In the genomic region with DNA sequence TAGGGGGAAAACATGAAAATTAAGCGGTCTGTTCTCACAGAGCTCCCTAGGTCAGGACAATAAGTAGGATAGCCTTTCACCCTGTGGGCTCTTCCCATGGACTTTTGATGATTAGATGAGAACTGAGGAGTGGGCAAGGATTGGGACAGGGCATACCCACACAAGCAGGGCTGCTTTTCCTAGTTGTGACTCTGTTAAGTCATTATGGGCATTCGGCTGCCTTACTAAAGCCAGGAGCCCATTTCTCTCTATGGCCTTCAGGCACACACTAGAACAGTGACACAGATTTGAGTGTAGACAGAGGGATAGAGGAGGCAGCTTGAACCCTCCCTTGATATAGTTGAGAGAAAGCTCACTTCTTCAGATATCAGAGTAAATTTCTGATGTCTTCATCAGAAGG, we compare ENCODE assay signal across 17 mouse cellular contexts. TPM values are rescaled to one million over a fixed set of nuclear protein-coding genes. Genes with fewer than 3 reads are reported as not detected.
DNase-seq lines count a peak whose midpoint lies in the region.
"Had no signal": no experiment of that assay in that cellular context is flagged by ENCODE, and none has a peak within 500 bp of the region (broad histone marks: within the 10 kb centered on the region; RNA-seq: fewer than 3 reads in every experiment).

No protein-coding gene starts in this region.

- peak; percentile 37 for DNase-seq in brain, adult 2 months (ENCODE audit: low read depth, low spot score)
- peak; percentile 62 for DNase-seq in cerebellum, adult 9-10 months
- peak; percentile 7 to 42 for DNase-seq in cerebellum, postnatal 36 days
- no peak for DNase-seq in gastrocnemius, postnatal 4 days (ENCODE audit: low spot score in 2 of 2)
- DNase-seq in kidney, adult 18-20 months: no peak
- DNase-seq: adrenal gland, adult 2 months; adrenal gland, postnatal 25 days; gastrocnemius, postnatal 36 days; heart, adult 18-20 months; heart, postnatal 10 days; heart, postnatal 4 days; kidney, adult 11 months had no signal

- peaks cover 2% of the 10 kb centered on the region; the same call in 1 of the 2 replicates for H3K4me1 ChIP-seq in brown adipose tissue, adult 24 weeks (ENCODE audit: control insufficient read depth, insufficient read depth, insufficient read length, low read length)

- H3K4me3 ChIP-seq in brown adipose tissue, adult 24 weeks (ENCODE audit: insufficient read depth, low read depth, low read length): no peak overlapping the region
- H3K4me3 ChIP-seq: embryonic facial prominence, embryonic 12.5 days; forebrain, embryonic 15.5 days; heart, embryonic 10.5 days; hindbrain, embryonic 12.5 days had no signal

- H3K27ac ChIP-seq in brown adipose tissue, adult 24 weeks (replicated peaks; ENCODE audit: low read depth, low read length): peak overlapping the region; percentile 44
- H3K27ac ChIP-seq: embryonic facial prominence, embryonic 12.5 days; forebrain, embryonic 15.5 days; heart, embryonic 10.5 days; hindbrain, embryonic 12.5 days had no signal

RNA-seq across cellular contexts. Expression of a gene that starts 57.2 kb away (rescaled TPM):
- 18.0 and 22.0 TPM in 2 replicates for polyA plus RNA-seq in brown adipose tissue, adult 24 weeks (2012; ENCODE audit: insufficient read depth, insufficient read length, missing spikeins)
- total RNA-seq in gastrocnemius, postnatal 4 days (2021): under 1 TPM; 0.65 to 0.93 TPM
- total RNA-seq: gastrocnemius, postnatal 36 days had no signal

Comparison
In these comparisons a context has a peak if more than half of its experiments do, and no peak if none do; other contexts are left out.
1. DNase-seq: peak in brain, adult 2 months (single experiment), cerebellum, adult 9-10 months (single experiment) and cerebellum, postnatal 36 days (2 of 2); none in gastrocnemius, postnatal 4 days (0 of 2) and kidney, adult 18-20 months (single experiment).